Mouse (Mus musculus): ENCODE results near the gene Wdr6. TPM values are rescaled to one million over a fixed set of nuclear protein-coding genes. Genes with fewer than 3 reads are reported as not detected.

Wdr6 gene
- 123 and 175 TPM in 2 replicates for polyA plus RNA-seq (2012; rRNA removed)
- 91.5 and 115 TPM in 2 replicates for polyA plus RNA-seq (2014; fragmentation: Nextera tagmentation; extraction: Ambion mirVana)

DNA sequence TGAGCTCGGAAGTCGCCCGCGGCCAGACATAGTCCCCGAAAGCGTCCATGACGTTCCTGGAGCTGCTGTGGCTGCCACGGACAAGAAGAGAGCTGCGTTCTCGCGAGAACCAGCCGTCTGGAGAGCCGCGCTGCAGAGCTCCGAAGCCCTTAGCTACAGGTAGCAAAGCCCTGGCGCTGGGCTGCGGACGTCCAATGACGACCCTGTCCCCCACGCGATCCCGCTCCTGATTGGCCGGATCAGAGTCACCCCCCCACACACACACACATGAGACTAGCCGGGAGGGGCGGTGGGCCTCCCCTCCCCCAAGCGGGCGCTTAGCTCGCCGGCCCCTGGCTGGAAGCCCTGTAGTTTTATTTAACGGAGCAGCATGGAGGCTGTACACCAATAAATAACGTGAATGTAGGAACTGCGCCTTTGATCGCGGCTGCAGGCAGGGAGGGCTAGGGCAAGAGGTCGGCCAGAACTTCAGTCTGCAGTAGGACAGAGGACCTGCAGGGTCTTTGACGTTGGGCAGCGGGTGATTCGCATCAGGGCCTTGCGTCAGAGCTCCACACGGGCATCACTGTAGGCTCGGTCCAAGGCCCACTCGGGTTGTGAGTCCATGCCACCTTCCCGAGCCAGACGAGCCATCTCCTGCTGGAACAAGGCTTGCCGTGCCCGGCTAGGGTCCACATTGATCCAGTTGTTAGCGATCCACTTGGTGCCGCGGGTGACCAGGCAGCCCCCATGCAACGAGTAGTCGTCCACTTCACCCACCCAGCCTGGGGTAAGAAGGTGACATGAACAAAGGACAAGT is at the start of gene Wdr6:
Gene Wdr6, minus strand, starts transcription at position 195 of the 799 bp plus-strand sequence.
- Histone ChIP-seq H3K9ac (ENCODE audit: low read depth, low read length, severe bottlenecking) (peak within 1 kb of the TSS; percentile 95), H3K27ac (replicated peaks; ENCODE audit: low read depth, low read length) (peak within 1 kb of the TSS; percentile 88), H3K36me3 (ENCODE audit: control insufficient read depth, insufficient read depth, low read length) (peaks cover 38% of the 10 kb centered on the region), H3K4me3 (replicated peaks; ENCODE audit: low read length) (peak within 1 kb of the TSS; percentile 84), H3K9me3 (ENCODE audit: control insufficient read depth, low read length) (no peaks in the 10 kb centered on the region), H3K4me2 (replicated peaks; ENCODE audit: low read depth, low read length, severe bottlenecking) (peak within 1 kb of the TSS; percentile 77), H3K4me1 (ENCODE audit: control insufficient read depth, insufficient read depth, low read length) (peaks cover 21% of the 10 kb centered on the region), H3K27me3 (ENCODE audit: control insufficient read depth, insufficient read depth, low read length) (no peaks in the 10 kb centered on the region)
- DNase-seq (ENCODE audit: low spot score) (peak; percentile 98), ATAC-seq (ENCODE audit: low FRiP score, low read depth) (peak; percentile 98)
- TF ChIP-seq POLR2A (IDR thresholded peaks at IDR 0.05; ENCODE audit: borderline replicate concordance, extremely low read depth, insufficient read depth, insufficient read length) = peak; percentile 80; the same call in 1 of the 2 replicates
- 5% methylated on average over 51 of the region's 51 CpGs for WGBS

DNA sequence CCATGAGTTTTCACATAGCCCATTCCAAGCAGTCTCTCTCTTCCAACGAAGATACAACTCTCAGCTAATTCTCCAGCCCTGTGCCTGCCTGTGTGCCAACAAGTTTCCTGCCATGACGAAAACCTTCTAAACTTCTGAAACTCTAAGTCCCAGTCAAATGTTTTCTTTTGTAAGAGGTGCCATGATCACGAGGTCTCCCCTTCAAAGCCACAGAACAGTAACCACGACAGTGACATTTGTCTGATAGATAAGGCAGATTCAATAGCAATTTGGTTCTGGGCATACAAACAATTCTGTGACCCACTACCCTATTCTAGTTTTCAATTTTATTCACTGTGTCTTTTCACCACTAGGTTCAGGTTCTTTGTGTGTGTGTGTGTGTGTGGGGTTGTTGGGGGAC is 49.6 kb upstream of the Wdr6 start:
- ATAC-seq (ENCODE audit: low FRiP score, low read depth) (no peak), DNase-seq (ENCODE audit: low spot score) (no peak)
- Histone ChIP-seq H3K27me3 (ENCODE audit: control insufficient read depth, insufficient read depth, low read length) (no peaks in the 10 kb centered on the region), H3K36me3 (ENCODE audit: control insufficient read depth, insufficient read depth, low read length) (peaks cover 37% of the 10 kb centered on the region), H3K27ac (replicated peaks; ENCODE audit: low read depth, low read length) (no peak overlapping the region), H3K9me3 (ENCODE audit: control insufficient read depth, low read length) (no peaks in the 10 kb centered on the region), H3K4me3 (replicated peaks; ENCODE audit: low read length) (no peak overlapping the region), H3K4me1 (ENCODE audit: control insufficient read depth, insufficient read depth, low read length) (no peaks in the 10 kb centered on the region), H3K9ac (ENCODE audit: low read depth, low read length, severe bottlenecking) (no peak overlapping the region), H3K4me2 (replicated peaks; ENCODE audit: low read depth, low read length, severe bottlenecking) (no peak overlapping the region)
- TF ChIP-seq POLR2A (IDR thresholded peaks at IDR 0.05; ENCODE audit: borderline replicate concordance, extremely low read depth, insufficient read depth, insufficient read length) = no peak
- WGBS = 88% methylated on average over 4 of the region's 4 CpGs

DNA sequence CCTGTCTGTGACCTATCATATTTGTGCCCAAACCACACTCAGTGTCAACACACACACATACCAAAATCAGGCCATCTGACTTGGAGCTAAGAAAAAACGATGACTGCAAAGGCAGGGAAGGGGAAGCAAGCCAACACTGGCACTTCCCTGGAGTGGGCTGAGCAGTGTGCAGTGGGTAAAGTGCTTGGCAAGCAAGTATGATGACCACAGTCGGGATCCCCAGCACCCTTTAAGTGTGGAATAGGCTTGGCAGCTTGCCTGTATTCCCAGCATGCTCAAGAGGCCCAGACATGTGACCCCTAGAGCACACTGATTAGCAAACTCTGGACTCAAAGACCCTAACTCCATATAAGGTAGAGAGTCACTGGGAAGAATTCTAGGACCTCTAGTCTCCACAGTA is 48.0 kb upstream of the Wdr6 start:
- no peaks in the 10 kb centered on the region for H3K4me1 ChIP-seq (ENCODE audit: control insufficient read depth, insufficient read depth, low read length)
- 84% methylated on average over 2 of the region's 2 CpGs for WGBS
- H3K4me2 ChIP-seq (replicated peaks; ENCODE audit: low read depth, low read length, severe bottlenecking) = no peak overlapping the region
- H3K9me3 ChIP-seq (ENCODE audit: control insufficient read depth, low read length) = no peaks in the 10 kb centered on the region
- H3K36me3 ChIP-seq (ENCODE audit: control insufficient read depth, insufficient read depth, low read length) = peaks cover 28% of the 10 kb centered on the region
- ATAC-seq (ENCODE audit: low FRiP score, low read depth) = no peak
- no peak for TF ChIP-seq POLR2A (IDR thresholded peaks at IDR 0.05; ENCODE audit: borderline replicate concordance, extremely low read depth, insufficient read depth, insufficient read length)
- H3K4me3 ChIP-seq (replicated peaks; ENCODE audit: low read length) = no peak overlapping the region
- no peak overlapping the region for H3K27ac ChIP-seq (replicated peaks; ENCODE audit: low read depth, low read length)
- no peak for DNase-seq (ENCODE audit: low spot score)
- H3K9ac ChIP-seq (ENCODE audit: low read depth, low read length, severe bottlenecking) = no peak overlapping the region
- no peaks in the 10 kb centered on the region for H3K27me3 ChIP-seq (ENCODE audit: control insufficient read depth, insufficient read depth, low read length)

DNA sequence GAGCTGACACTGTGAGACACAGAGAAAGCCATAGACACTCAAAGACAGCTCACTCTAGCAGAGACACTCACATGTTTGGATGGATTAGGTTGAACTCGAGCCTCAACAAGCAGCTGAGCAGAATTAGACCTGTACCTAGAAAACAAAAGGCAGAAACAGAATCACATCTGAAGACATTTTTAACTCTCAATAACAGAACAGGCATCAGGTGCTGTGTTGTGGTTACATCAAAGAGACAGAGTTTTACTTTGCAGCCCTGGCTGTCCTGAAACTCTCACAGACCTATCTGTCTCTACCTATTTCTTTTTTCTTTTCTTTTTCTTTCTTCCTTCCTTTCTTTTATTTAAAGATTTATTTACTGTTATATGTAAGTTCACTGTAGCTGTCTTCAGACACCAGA is 38.8 kb upstream of the Wdr6 start:
- WGBS = 100% methylated on average over 1 of the region's 1 CpGs

DNA sequence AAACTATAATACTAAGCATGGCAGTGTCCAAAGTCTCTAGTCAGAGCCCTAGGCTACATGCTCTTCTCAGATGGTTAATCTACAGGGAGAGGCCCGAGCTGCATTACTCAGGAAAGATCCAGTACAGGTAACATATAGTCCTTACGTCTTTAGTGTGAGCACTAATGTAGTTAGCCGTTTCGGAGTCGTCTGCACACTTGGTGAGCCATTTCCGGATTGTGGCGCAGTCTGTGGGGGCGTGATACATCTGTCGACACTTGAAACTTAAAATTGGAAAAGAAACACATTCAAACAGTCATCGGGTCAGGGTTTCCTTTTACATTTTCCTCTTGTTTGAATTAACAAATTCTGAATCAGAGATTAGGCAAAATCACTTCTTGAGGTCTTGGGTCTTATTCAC is 32.9 kb upstream of the Wdr6 start:
- Histone ChIP-seq H3K27me3 (ENCODE audit: control insufficient read depth, insufficient read depth, low read length) (no peaks in the 10 kb centered on the region), H3K9me3 (ENCODE audit: control insufficient read depth, low read length) (no peaks in the 10 kb centered on the region), H3K36me3 (ENCODE audit: control insufficient read depth, insufficient read depth, low read length) (peaks cover 96% of the 10 kb centered on the region), H3K4me3 (replicated peaks; ENCODE audit: low read length) (no peak overlapping the region), H3K4me2 (replicated peaks; ENCODE audit: low read depth, low read length, severe bottlenecking) (no peak overlapping the region), H3K27ac (replicated peaks; ENCODE audit: low read depth, low read length) (no peak overlapping the region), H3K9ac (ENCODE audit: low read depth, low read length, severe bottlenecking) (no peak overlapping the region), H3K4me1 (ENCODE audit: control insufficient read depth, insufficient read depth, low read length) (no peaks in the 10 kb centered on the region)
- WGBS = 95% methylated on average over 10 of the region's 10 CpGs
- no peak for ATAC-seq (ENCODE audit: low FRiP score, low read depth)
- no peak for TF ChIP-seq POLR2A (IDR thresholded peaks at IDR 0.05; ENCODE audit: borderline replicate concordance, extremely low read depth, insufficient read depth, insufficient read length)
- no peak for DNase-seq (ENCODE audit: low spot score)

More for the DNA sequence above, 38.8 kb upstream of the Wdr6 start:
- Histone ChIP-seq H3K9me3 (ENCODE audit: control insufficient read depth, low read length) (no peaks in the 10 kb centered on the region), H3K9ac (ENCODE audit: low read depth, low read length, severe bottlenecking) (no peak overlapping the region), H3K27me3 (ENCODE audit: control insufficient read depth, insufficient read depth, low read length) (no peaks in the 10 kb centered on the region), H3K27ac (replicated peaks; ENCODE audit: low read depth, low read length) (no peak overlapping the region), H3K4me2 (replicated peaks; ENCODE audit: low read depth, low read length, severe bottlenecking) (no peak overlapping the region), H3K36me3 (ENCODE audit: control insufficient read depth, insufficient read depth, low read length) (peaks cover 77% of the 10 kb centered on the region), H3K4me3 (replicated peaks; ENCODE audit: low read length) (no peak overlapping the region), H3K4me1 (ENCODE audit: control insufficient read depth, insufficient read depth, low read length) (no peaks in the 10 kb centered on the region)
- ATAC-seq (ENCODE audit: low FRiP score, low read depth) = no peak
- TF ChIP-seq POLR2A (IDR thresholded peaks at IDR 0.05; ENCODE audit: borderline replicate concordance, extremely low read depth, insufficient read depth, insufficient read length) = no peak
- DNase-seq (ENCODE audit: low spot score) = no peak
